Mouse (Mus musculus): ENCODE results near the gene Nkx2-2.
"Not testable (repeated sequence)": the region's sequence is repeated elsewhere in the genome, so short reads cannot be mapped to it uniquely, and the experiment has no call there.

Gene Nkx2-2

GRCm38 (mm10) chr2:147181304-147181665, 12.8 kb downstream of the Nkx2-2 start:
- DNase-seq, result no peak

- peak; percentile 71 for DNase-seq
These were observed 13.3 kb downstream of the Nkx2-2 start for GRCm38 (mm10) chr2:147180649-147181303.

DNA sequence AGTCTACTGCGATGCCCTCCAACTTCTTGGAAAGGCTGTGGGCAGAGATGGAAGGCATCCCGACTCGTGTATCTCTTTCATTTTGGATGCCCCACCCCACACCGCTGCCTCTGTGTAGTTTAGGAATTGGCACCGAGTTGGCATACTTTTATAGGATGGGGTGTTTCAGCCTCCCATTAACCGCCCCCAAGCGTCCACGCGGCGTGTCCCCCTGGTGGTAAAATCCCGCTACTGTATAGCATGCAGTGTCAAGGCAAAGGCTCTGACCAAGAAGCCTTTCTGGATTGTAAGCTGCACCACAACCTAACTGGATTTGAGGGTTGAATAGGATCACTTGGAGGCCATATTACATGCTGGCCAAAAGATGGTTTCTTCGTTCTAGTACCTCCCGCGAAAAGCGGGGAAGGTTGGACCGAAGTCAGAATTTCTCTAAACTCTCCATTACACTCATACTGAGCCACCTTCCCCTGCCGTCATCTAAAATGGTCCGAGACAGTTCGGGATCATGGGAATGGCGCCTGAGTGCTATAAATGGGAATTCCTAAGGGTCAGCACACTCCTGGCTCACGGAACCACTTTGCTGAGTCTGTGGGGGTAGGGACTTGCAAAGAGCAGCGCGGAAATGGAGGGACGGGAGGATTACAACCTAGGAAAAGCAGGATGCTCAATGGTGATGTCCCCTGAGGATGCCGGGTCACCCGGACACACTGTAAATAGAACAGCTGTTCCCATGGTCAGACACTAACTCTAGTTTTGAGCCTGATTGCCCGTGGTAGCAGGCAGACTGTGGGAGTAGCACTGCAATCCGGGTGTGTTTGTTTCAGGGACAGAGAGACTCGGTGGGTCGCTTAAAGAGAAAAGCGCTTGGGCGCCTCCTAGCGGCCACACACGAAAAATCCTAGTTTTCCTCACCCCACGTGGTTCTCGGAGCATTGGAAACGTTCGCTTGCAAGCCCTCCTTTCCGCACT, 15.7 kb downstream of the Nkx2-2 start:
- peak; percentile 89 for DNase-seq

DNA sequence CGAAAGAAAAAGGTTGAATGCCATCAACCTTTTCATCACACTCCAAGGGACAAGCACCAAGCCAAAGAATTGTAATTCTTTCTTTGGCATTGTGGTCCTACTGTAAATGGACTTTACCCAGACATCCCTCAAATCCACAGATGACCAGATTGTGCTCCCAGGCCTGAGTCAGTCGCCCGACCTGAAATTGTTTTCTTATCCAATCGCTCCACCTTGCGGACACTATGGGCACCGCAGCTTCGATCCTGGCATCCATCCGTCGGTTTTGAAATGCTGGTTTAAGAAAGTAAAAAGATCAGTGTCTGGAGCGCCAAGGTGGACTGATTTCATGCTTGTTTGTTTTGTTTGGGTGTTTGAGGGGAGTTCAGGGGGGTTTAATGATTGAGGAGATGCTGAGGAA, 16.4 kb downstream of the Nkx2-2 start:
- DNase-seq, result peak; percentile 88

DNA sequence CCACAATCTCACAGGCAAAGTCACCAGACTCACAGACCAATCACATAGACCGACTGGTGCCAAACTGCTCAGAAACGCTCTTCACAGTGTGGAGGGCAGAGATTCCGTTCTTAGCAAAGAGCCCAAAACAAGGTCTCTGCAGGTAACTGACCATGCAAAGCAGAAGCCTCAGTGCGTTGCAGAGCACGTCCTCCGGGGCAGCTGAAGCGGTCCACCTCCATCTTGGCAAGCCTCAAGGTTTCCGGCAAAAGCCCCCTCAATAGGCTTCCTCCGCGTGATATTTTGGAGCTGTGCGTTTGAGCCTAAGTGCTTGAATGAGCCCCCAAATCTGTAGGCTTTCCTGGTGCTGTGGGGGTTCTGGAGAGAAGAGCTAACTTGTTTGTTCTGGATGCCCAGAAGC, 18.7 kb downstream of the Nkx2-2 start:
- no peak for DNase-seq

DNA sequence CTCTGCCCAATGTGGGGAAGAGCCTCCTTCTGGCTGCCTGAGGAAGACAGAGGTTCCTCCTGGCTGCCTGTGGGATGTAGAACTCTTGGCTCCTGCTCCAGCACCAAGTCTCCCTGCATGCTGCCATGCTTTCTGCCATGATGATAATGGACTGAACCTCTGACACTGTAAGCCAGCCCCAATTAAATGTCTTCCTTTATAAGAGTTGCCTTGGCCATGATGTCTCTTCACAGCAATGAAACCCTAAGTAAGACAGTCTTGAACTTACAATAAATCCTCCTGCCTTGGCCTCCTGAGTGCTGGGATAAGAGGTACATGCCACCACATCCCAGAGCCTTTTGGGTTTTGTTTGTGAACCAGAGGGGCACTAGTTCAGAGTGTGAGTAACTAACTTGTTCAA, 20.3 kb downstream of the Nkx2-2 start:
- no peak for DNase-seq

- DNase-seq, result not testable (repeated sequence)
These were observed 23.5 kb downstream of the Nkx2-2 start for GRCm38 (mm10) chr2:147170538-147170937.

DNA sequence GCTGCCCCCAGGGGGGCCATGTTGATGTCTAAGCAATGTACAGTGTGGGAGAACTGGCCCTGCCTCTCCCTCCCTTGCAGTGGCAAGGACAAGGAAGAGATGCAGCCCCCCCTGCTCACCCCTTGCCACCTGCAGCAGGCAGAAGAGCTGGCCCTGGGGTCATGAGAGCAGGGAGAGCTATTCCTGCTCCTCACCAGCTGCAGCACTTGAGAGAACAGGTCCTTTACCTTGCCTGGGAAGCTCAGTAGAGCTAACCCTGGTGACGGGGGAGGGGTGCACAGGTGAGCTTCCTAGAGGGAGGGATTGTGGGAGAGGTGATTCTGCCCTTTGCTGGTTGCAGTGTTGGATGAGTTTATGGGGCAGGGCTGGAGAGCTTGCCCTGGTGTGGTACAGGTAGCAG, 28.2 kb downstream of the Nkx2-2 start:
- no peak for DNase-seq

GRCm38 (mm10) chr2:147165376-147165775, 28.7 kb downstream of the Nkx2-2 start:
- DNase-seq, result no peak

GRCm38 (mm10) chr2:147152543-147152942, 41.5 kb downstream of the Nkx2-2 start:
- DNase-seq, result no peak

All from embryo, embryonic 11 days (tissue).